8 mouse cellular contexts compared by ENCODE assay signal in genomic region chrX:79516977-79517645, GRCm38 (mm10). TPM values are rescaled to one million over a fixed set of nuclear protein-coding genes. Genes with fewer than 3 reads are reported as not detected.
DNase-seq lines count a peak whose midpoint lies in the region; ATAC-seq and TF ChIP-seq lines count a peak whose summit lies in the region.

Gm7173 (minus strand) TSS chrX:79517285.

- ATAC-seq in frontal cortex, adult (ENCODE audit: low TSS enrichment): peak; percentile 72
- peak; percentile 92 for ATAC-seq in hindbrain, postnatal 0 days
- peak; percentile 92 for ATAC-seq in lung, postnatal 0 days
- ATAC-seq in megakaryocyte, adult 5-6 weeks (ENCODE audit: poor library complexity, severe bottlenecking): no peak

- no peaks in the 10 kb centered on the region for H3K4me1 ChIP-seq in hindbrain, postnatal 0 days (ENCODE audit: insufficient read depth, low read length)
- H3K4me1 ChIP-seq in lung, postnatal 0 days (ENCODE audit: insufficient read depth, low read depth, low read length): no peaks in the 10 kb centered on the region

- peak; percentile 43; the same call in 1 of the 2 replicates for TF ChIP-seq EP300 in lung, postnatal 0 days (IDR thresholded peaks at IDR 0.05)

- H3K9me3 ChIP-seq in hindbrain, postnatal 0 days (ENCODE audit: low read length): no peaks in the 10 kb centered on the region
- no peaks in the 10 kb centered on the region for H3K9me3 ChIP-seq in lung, postnatal 0 days (ENCODE audit: low read length)

- no peak for TF ChIP-seq CTCF in hindbrain, postnatal 0 days (IDR thresholded peaks at IDR 0.05; ENCODE audit: low read depth)
- TF ChIP-seq CTCF in lung, postnatal 0 days (IDR thresholded peaks at IDR 0.05): no peak

- DNase-seq in R1 (ENCODE audit: low read depth, low spot score): peak; percentile 53
- DNase-seq in cerebellum, adult 9-10 months: peak; percentile 26
- DNase-seq in hindbrain, postnatal 0 days (ENCODE audit: low spot score): peak; percentile 55
- peak; percentile 27 for DNase-seq in left cerebral cortex, adult 11 months (ENCODE audit: low spot score)
- DNase-seq in lung, postnatal 0 days (ENCODE audit: low spot score): peak; percentile 58
- DNase-seq in retina, postnatal 7 days (ENCODE audit: low read depth, low spot score): peak; percentile 14

- 35% methylated on average over 23 of the region's 23 CpGs for WGBS in hindbrain, postnatal 0 days
- WGBS in lung, postnatal 0 days: 15% methylated on average over 21 of the region's 23 CpGs

- peak within 1 kb of the TSS; percentile 53 for H3K4me2 ChIP-seq in hindbrain, postnatal 0 days (ENCODE audit: low read depth, low read length)
- peak within 1 kb of the TSS; percentile 46 for H3K4me2 ChIP-seq in lung, postnatal 0 days (replicated peaks; ENCODE audit: low read depth, low read length)

- H3K4me3 ChIP-seq in hindbrain, postnatal 0 days (ENCODE audit: low read length): peak within 1 kb of the TSS; percentile 44
- H3K4me3 ChIP-seq in lung, postnatal 0 days (ENCODE audit: low read depth, low read length): peak within 1 kb of the TSS; percentile 20; the same call in 1 of the 2 replicates

- no peaks in the 10 kb centered on the region for H3K36me3 ChIP-seq in hindbrain, postnatal 0 days (ENCODE audit: insufficient read depth, low read length)
- H3K36me3 ChIP-seq in lung, postnatal 0 days (ENCODE audit: insufficient read depth, low read length): no peaks in the 10 kb centered on the region

- H3K27me3 ChIP-seq in hindbrain, postnatal 0 days (ENCODE audit: insufficient read depth, low read length): no peaks in the 10 kb centered on the region
- H3K27me3 ChIP-seq in lung, postnatal 0 days (replicated peaks; ENCODE audit: insufficient read depth, low read length): no peaks in the 10 kb centered on the region

- H3K27ac ChIP-seq in hindbrain, postnatal 0 days: no peak within 1 kb of the TSS; the same call in 1 of the 2 replicates
- no peak within 1 kb of the TSS for H3K27ac ChIP-seq in lung, postnatal 0 days (ENCODE audit: low read length)

- peak within 1 kb of the TSS; percentile 35; the same call in 1 of the 2 replicates for H3K9ac ChIP-seq in hindbrain, postnatal 0 days (replicated peaks; ENCODE audit: low read length)
- H3K9ac ChIP-seq in lung, postnatal 0 days (replicated peaks; ENCODE audit: low read depth): no peak within 1 kb of the TSS

RNA-seq across cellular contexts. Expression of gene Gm7173, which starts in this region (rescaled TPM):
- 0.61 and 2.5 TPM in 2 replicates for total RNA-seq in hindbrain, postnatal 0 days (2014; rRNA removed)
- 1.2 and 1.6 TPM in 2 replicates for polyA plus RNA-seq in hindbrain, postnatal 0 days (2015; fragmentation: Nextera tagmentation; extraction: Ambion mirVana)
- polyA plus RNA-seq in lung, postnatal 0 days (2015; fragmentation: Nextera tagmentation; extraction: Ambion mirVana): 0.66 and 0.99 TPM in 2 replicates
- total RNA-seq in megakaryocyte, adult 5-6 weeks (2015): not detected in 2 replicates
- not detected in 2 replicates for total RNA-seq in megakaryocyte, adult 5-6 weeks (2017)

Comparison
In these comparisons a context has a peak if more than half of its experiments do, and no peak if none do; other contexts are left out.
1. Peak in DNase-seq, ATAC-seq, H3K4me3 ChIP-seq and H3K4me2 ChIP-seq in lung, postnatal 0 days; RNA of the gene not detected or under 1 TPM.